In the genomic region with DNA sequence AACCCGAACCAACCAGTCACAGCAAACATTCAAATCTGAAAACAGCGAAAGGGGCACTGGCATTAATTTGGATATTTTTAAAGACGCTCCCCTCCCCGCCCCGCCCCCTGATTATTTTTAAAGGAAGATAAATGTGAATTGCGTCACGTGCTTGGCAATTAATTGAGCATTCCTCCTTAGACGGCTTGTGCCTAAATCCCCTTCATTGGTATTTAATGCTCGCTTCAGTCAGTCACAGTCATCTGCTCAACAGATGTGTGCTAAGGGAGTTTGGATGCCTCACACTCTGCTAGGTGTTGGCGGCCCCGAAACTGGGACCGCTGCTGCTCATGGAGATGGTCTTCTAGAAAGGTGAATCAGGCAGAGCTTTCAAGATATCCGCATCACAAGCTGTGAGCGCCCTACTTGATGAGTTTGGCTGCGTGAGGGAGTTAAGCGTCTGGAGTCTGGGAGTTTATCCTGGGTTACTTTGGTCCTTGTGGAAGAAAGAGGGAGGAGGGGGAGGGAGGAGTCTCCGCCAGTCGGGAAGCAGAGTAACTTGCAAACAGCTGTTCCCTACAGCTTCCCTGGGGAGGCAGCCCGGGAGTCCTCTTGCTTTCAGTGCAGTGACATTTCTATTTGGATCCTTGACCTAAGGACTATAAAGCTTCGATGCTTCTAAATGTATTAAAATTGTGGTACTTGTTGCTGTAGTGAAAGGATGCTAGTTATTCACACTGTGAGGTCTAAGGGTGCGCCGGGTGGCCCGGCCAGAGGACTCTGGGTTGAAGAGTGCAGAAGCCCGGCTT, we compare ENCODE assay signal across 8 mouse cellular contexts. TPM values are rescaled to one million over a fixed set of nuclear protein-coding genes. Genes with fewer than 3 reads are reported as not detected.
DNase-seq lines count a peak whose midpoint lies in the region.

No protein-coding gene starts in this region.

- intact Hi-C loops in heart, postnatal 25 days (cut with DNase I): loop anchor here (5.0 kb wide), 1 partner anchor 115 kb away; no protein-coding TSS in a partner anchor
- intact Hi-C loops in heart, postnatal 14 days (cut with DNase I): loop anchor here (5.0 kb wide), 2 partner anchors 115 to 170 kb away; no protein-coding TSS in a partner anchor

- DNase-seq in heart, adult 18-20 months: peak; percentile 72 to 80
- no peak for DNase-seq in heart, postnatal 25 days (ENCODE audit: low spot score)
- peak; percentile 61 for DNase-seq in embryo, embryonic 9.5 days (ENCODE audit: extremely low spot score)
- DNase-seq in heart, postnatal 14 days: peak; percentile 60 to 61
- DNase-seq in liver: peak; percentile 28
- DNase-seq in cerebellum, adult 9-11 months: no peak
- DNase-seq in spleen, postnatal 36 days (ENCODE audit: low spot score in 2 of 2): no peak
- DNase-seq in right cerebral cortex, adult 18-20 months: no peak

RNA-seq across cellular contexts. Expression of a gene that starts 3.8 kb away (rescaled TPM):
- total RNA-seq in heart, adult 18-20 months (2021): 10 to 100 TPM; 57.9 to 69.7 TPM
- 10 to 100 TPM; 76.5 to 83.0 TPM for total RNA-seq in heart, postnatal 25 days (2021)
- total RNA-seq in heart, postnatal 14 days (2021): 10 to 100 TPM; 78.3 to 78.9 TPM

RNA-seq across cellular contexts. Expression of a gene that starts 14.4 kb away (rescaled TPM):
- 10 to 100 TPM; 21.8 to 23.3 TPM for total RNA-seq in heart, adult 18-20 months (2021)
- total RNA-seq in heart, postnatal 25 days (2021): 10 to 100 TPM; 20.7 to 26.5 TPM
- total RNA-seq in heart, postnatal 14 days (2021): 10 to 100 TPM; 32.7 to 34.3 TPM

RNA-seq across cellular contexts. Expression of a gene that starts 51.0 kb away (rescaled TPM):
- 1 to 10 TPM; 1.3 to 1.8 TPM for total RNA-seq in heart, adult 18-20 months (2021)
- total RNA-seq in heart, postnatal 25 days (2021): 1 to 10 TPM; 1.4 to 1.8 TPM
- 1 to 10 TPM; 1.8 to 4.9 TPM for total RNA-seq in heart, postnatal 14 days (2021)

Comparison
In these comparisons a context has a peak if more than half of its experiments do, and no peak if none do; other contexts are left out.
1. DNase-seq: peak in heart, adult 18-20 months (2 of 2), embryo, embryonic 9.5 days (single experiment), heart, postnatal 14 days (2 of 2) and liver (single experiment); none in heart, postnatal 25 days (single experiment), cerebellum, adult 9-11 months (single experiment), spleen, postnatal 36 days (0 of 2) and right cerebral cortex, adult 18-20 months (single experiment).